Mouse (Mus musculus) layer of hippocampus, adult 9-11 months (tissue): ENCODE results near the gene Fndc3a.

Source experiments
- DNase-seq: peaks from one replicate; pipeline ENCODE4 v3.0.0; 2022

The Fndc3a gene

DNA sequence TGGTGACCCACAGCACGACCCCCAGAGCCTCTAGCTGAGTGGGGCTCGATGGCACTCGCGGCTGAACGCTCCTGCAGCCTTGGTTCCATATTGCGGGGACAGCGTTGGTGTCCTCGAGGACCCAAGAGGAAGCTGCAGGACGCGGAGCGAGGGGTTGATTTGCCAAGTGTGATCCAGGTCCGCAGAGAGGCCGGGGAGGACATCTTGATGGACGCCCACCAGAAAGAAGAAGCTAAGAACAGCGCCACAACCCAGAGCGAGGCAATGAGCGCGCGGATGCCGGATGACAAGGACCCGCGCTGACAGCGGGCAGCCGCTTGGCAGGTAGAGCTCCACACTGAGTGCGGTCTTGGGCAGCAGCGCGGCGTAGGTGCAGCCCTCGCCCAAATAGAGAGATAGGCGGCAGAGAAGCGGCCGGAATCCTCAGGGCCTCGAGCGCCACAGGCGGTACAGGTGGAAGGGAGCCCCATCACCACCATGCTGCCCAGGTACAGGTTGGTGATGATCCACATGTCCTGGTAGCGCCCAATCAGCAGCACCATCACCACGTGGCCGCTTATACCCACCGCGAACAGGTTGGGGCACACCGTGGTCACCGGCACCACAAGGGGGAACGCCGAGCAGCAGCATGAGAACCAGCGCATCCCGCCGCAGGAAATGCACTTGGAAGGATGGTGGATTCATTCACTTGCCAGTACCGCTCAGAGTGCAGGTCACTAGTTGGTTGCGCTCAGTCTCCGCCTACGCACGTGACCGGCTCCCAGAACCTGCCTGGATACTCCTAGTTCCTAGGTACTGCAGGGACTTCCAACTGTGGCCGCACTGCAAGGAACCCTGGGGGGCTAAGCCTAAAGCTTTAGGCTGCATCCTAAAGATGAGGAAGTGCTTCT is 177.5 kb downstream of the Fndc3a start:
- DNase-seq, result no peak

- no peak for DNase-seq
Observed at GRCm38 (mm10) chr14:72527126-72527525, 182.7 kb downstream of the Fndc3a start.

DNA sequence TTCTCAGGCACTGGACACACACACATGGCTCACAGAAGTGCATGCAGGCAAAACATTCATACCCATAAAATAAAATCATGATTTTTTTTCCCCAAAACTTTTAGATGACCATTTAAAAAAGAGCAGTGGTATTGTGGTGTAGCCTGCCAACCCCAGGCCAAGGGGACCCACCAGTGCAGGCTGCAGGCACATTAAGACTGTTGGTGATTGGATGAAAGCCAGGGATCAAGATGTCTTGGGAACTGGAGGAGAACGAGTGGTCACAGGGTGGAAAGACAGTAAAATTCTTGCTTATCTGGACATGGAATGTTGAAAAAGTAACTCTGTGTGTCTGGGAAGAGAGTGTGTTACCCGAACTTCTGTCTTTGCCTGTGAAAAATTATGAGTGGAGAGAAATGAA is 190.2 kb downstream of the Fndc3a start:
- no peak for DNase-seq

- DNase-seq, result no peak
Observed at GRCm38 (mm10) chr14:72518786-72519185, 191.0 kb downstream of the Fndc3a start.

DNA sequence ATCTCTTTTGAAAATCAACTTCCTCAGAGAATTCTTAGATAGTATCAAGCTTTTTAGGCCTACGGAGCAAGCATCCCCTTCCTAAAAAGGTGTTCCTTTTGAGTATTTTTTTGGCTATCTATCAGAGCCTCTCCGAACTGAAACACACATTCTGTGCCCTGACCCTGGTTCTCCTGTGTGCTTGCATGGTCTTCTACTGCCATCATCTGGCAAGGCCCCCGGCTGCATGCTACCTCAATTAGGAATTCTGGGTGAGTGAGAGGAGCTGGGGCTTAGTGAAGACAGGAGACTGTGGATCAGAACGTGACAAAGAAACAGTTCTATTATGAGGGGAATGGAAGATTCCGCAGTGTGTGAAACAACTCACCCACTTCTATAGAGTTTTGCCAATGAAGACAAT is 193.4 kb downstream of the Fndc3a start:
- no peak for DNase-seq

DNA sequence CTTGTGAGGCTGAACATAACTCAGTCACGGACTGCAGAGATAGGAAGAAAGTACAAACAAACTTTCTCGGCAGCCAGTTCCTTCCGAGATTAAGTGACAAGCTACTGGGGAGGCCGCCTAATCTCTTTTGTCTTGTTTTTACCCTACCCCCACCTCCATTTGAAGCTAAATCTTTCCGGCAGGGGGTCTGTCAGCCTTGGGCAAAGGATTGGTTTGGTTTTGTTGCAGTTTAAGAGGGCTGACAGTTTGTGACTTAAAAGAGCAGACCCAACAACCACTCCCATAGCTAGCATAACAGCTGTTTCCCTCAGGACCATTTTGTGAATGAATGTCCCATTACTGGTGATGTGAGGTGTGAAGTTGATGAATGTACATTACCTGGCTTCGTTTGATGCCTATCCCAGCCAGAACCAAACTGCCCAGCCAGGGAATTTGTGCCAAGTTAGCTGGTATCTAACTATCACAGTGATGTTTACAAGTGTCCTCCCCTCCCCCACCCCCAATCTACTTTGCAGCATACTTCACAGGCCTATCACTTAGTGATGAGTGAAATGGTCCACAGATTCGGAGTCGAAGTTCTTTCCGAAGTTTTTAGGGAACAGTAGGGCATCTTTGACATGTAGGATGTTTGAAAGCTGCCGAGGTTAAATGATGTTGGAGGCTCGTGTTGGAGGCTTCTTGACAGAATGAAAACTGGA is 202.9 kb downstream of the Fndc3a start:
- no peak for DNase-seq

DNA sequence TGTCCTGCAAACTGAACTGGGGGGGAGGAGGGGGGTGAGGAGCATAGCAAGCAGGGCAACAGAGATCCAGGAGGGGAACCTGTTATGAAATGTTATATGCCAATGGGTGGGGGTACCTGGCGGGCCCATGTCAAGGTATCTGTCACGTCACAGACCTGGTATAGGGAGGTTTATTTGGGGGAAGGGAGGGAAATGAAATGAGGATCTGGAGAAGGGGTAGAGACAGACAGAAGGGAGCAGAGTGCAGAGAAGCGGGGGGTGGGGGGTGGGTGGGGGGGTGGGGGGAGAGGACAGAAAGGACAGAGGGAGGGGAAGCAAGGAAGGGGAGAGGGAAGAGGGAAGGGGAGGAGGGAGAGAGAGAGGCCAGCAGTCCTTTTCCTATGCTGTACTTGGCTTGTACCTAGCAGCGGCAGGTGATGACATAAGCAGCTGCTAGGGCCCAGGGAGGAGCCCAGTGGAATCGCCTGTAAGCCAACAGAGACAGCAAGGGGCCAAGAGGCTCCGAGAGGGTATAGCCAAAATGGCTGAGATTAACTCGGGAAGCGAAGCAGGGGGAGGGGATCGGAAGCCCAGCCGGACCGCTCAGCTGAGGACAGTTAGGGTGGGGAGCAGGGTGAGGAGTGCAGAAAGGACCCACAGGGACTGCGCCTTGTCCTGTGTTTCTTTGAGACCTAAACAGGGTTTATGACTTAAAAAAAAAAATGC is 203.6 kb downstream of the Fndc3a start:
- no peak for DNase-seq

- DNase-seq, result no peak
Observed at GRCm38 (mm10) chr14:72504985-72505384, 204.8 kb downstream of the Fndc3a start.

GRCm38 (mm10) chr14:72503241-72503640 is 206.6 kb downstream of the Fndc3a start:
- no peak for DNase-seq

GRCm38 (mm10) chr14:72493775-72494174 is 216.0 kb downstream of the Fndc3a start:
- DNase-seq, result no peak

GRCm38 (mm10) chr14:72491738-72492137 is 218.1 kb downstream of the Fndc3a start, which contains the start of gene Gm9195:
Gene Gm9195, minus strand, starts transcription at chr14:72491838.
- no peak for DNase-seq

- peak; percentile 25 for DNase-seq
Observed at GRCm38 (mm10) chr14:72490367-72490766, 219.4 kb downstream of the Fndc3a start.
